Mouse (Mus musculus) thymus, postnatal 25 days (tissue): ENCODE results near the gene Pcx.
"Not testable (repeated sequence)": the region's sequence is repeated elsewhere in the genome, so short reads cannot be mapped to it uniquely, and the experiment has no call there.

Experiments used
- DNase-seq: peaks from one replicate; pipeline ENCODE4 v3.0.0; 2022

Pcx gene

DNA sequence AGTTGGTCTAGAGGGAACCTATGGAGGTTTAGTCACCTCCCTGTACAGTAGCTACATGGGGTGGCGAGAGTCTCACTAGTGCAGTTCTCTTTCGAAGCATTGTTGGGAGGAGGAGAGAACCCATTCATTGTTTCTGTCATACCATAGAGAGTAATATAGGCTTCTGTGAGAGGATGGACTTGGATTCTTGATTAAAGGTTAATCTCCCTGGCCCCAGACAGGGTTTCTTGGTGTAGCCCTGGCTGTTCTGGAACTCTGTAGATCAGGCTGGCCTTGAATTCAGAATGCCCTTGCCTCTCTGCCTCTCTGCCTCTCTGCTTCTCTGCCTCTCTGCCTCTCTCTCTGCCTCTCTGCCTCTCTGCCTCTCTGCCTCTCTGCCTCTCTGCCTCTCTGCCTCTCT is 46.5 kb downstream of the Pcx start:
- no peak for DNase-seq

- no peak for DNase-seq
These were observed 47.7 kb downstream of the Pcx start for GRCm38 (mm10) chr19:4557796-4558569.

GRCm38 (mm10) chr19:4558570-4558955 is 48.3 kb downstream of the Pcx start:
- no peak for DNase-seq

GRCm38 (mm10) chr19:4559011-4559410 is 48.7 kb downstream of the Pcx start:
- no peak for DNase-seq

GRCm38 (mm10) chr19:4559588-4559987 is 49.3 kb downstream of the Pcx start:
- no peak for DNase-seq

- DNase-seq, result no peak
These were observed 49.9 kb downstream of the Pcx start for GRCm38 (mm10) chr19:4560205-4560604.

- no peak for DNase-seq
These were observed 55.4 kb downstream of the Pcx start for GRCm38 (mm10) chr19:4565678-4566077.

- DNase-seq, result no peak
These were observed 56.6 kb downstream of the Pcx start for GRCm38 (mm10) chr19:4566880-4567279.

DNA sequence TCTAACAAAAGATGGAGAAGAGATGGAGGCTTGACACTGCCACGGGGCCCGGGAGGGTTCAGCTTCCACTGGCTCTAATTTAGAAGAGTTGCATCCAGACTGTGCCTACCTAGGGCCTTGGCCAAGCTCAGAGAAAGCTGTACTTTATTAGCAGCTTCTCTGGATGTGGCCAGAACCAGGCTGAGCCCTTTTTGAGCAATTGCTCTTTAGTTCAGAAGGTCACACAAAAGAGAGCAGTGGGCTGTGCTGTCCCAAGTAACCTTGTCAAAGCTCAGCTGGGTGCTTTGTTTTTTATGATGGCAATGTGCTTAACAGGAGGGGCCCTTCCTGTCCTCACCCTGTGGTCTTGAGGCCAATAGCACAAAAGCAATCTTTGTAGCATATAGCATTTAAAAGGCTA is 57.4 kb downstream of the Pcx start:
- no peak for DNase-seq

DNA sequence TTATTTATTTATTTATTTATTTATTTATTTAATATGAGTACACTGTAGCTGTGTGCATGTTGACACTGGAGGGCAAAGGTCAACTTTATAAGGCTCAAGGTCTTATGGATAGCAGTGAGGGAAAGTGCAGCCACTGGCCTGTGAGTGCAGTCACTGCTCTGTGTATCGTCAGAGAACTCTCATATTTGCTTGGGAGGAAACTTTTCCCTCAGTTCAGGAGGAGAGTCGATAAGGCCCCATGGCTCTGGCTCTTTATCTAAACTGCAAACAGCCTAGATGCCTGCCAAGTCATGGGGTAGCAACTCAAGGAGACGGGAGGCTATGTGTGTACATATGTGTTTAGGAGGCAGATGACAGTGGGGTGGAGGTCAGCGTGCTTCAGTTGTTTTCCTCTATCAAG is 58.6 kb downstream of the Pcx start:
- DNase-seq, result no peak

DNA sequence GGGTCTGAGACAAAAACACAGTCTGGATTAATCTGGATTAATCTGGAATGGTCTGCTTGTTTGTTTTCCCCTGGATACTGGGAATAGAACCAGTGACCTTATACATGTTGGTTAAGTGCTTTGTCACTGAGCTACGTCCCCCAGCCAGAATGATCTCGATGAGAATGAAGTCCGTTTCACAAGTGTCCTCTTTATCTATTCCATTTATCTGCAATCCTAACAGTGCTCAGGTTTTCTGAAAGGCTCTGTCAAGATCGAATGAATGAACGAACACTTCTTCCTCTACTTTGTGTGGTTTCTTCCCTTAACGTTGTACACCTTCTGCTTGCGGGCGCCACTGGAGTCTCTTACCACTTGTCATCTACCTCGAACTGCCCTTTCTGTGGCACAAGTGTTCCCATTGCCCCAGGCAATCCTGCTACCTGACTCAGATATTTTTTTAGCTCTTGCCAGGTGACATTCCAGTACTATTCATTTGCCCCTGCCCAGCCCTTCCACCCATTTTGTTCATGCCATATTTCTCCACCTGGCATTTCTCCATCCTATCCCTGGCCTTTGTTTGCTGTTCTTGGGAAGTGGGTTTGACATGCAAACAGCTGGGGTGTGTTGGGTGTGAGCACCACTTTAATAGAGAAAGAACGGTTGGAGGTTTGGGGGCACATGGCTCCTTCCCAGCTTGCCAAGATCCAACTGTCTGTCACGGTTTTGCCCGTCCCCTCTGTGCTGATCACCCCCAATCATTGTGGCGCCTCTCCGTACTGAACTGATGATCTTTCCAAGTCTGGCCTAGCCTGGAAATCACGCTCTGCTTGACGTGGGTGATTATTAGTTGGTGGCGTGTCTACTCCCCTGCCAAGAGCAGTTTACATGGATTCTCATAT is 59.3 kb downstream of the Pcx start:
- no peak for DNase-seq

DNA sequence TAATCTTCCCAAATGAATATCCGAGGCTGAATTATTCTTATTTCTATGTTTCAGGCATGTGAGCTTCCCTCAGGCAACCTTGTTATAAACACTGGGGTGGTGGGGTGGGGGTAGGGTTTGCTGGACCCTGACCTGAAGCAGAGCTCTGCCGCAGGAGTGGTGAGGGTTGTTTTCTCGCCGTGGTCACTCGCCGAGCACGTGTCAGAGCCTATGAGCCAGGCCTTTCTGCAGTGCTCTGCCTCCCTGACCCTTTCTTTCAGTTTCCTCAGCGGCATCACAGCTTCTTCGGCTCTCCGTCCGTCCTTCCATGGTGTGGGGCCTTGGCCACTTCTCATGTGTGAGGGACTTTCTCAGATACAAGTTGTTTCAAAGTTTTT is 60.0 kb downstream of the Pcx start:
- no peak for DNase-seq

DNA sequence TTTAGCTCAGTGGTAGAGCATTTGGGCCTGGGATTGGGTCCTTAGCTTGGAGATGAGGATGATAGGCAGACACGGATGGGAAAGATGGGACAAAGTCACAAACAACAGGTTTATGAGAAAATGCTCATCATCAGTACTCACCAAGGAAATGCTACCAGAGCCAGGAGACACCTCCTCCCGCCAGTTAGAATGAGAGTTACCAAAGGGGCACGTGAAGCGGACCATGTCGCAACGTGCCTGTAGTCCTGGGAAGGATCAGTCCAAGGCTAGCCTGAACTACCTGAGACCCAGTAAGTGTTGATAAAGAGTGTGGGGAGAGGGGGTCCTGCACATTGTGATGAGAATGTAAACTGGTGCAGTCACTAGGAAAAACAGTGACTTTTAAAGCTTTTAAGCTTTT is 60.5 kb downstream of the Pcx start:
- DNase-seq, result no peak

DNA sequence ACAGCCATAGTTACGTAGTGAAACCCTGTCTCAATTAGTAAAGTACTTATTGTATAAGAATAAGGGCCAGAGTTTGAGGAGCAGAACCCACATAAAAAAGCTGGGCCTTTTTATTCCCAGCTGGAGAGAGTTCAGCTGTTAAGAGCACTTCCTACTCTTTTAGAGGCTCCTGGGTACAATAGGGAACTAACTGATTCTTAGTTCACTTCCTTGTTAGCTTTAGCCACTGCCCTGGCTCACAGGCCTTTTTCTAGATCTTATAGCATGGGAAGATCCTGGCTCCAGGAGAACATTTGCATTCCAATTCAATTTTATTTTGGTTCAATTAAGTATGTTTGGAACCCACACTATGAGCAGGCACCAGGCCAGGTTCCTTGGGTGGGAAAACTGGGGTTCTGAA is 61.4 kb downstream of the Pcx start:
- no peak for DNase-seq

- DNase-seq, result no peak
These were observed 61.8 kb downstream of the Pcx start for GRCm38 (mm10) chr19:4572061-4572460.

GRCm38 (mm10) chr19:4572467-4572866 is 62.2 kb downstream of the Pcx start:
- DNase-seq, result no peak

GRCm38 (mm10) chr19:4573241-4573640 is 63.0 kb downstream of the Pcx start:
- DNase-seq, result no peak

DNA sequence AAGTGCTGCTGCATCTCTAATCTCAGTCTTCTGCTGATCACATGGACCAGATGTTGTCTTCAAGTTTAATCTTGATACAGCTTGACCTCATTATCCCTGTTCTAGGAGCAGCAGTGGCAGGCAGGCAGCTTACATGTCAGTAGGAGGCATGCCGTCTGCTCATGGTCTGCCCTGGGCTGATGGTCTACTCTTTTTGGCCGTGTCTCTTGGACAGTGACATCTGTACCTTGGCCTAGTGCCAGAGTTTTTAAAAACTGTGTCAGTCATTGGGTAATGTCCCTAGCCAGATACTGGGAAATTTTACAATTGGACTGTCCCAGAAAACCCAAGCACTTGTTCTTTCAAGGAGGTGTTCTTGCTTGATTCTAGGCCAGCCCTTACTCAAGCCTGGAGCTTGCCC is 68.5 kb downstream of the Pcx start:
- DNase-seq, result no peak

DNA sequence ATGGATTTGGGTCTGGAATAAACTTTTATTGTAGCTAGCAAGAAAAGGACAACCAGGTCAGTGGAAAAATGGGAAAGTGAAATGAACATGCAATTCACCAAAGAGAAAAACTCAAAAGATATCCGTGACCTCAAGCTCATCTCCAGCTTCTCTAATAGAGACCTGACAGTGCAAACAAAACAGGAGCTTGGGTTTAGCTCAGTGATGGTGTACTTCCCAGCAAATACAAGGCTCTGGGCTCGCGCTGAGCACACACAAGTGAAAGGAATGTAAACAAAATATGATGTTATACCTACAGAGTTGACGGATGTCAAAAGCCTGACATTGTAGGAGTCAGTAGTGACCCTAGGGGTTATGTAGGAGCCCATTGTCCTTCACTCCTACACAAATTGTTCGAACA is 69.0 kb downstream of the Pcx start:
- no peak for DNase-seq

DNA sequence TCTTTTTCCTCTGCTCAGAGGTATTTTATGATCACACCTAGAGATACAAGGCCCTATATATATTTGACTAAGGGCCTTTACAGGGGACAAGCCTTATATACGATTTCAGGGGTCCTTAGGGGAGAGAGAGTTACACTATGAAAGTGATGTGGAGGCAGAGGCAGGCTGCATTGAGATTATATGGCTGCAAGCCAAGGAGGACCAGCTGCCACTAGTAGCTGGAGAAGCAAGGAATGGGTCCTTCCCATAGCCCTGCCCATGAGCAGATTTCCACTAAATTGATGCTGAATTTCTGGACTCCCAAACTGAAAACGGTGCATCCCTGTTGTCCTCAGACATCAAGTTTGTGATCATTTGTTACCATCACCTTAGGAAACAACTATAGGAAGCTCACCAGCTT is 73.6 kb downstream of the Pcx start:
- no peak for DNase-seq

GRCm38 (mm10) chr19:4586783-4587182 is 76.5 kb downstream of the Pcx start:
- not testable (repeated sequence) for DNase-seq

GRCm38 (mm10) chr19:4587426-4587825 is 77.2 kb downstream of the Pcx start:
- no peak for DNase-seq

GRCm38 (mm10) chr19:4588430-4588829 is 78.2 kb downstream of the Pcx start:
- DNase-seq, result no peak

- DNase-seq, result no peak
These were observed 78.8 kb downstream of the Pcx start for GRCm38 (mm10) chr19:4589081-4589480.
